Mouse (Mus musculus) stomach, embryonic 15.5 days (tissue): ENCODE data around the gene Myh10. TPM values are rescaled to one million over a fixed set of nuclear protein-coding genes. Genes with fewer than 3 reads are reported as not detected.

Experiments
- ATAC-seq: fragments of 200-750 bp; cut with Nextera tagmentation; 2 replicates; pipeline ENCODE4 v1.8.0; 2017; ENCODE audit warnings: low read depth, moderate number of reproducible peaks, moderate TSS enrichment; ENCODE audit not compliant: insufficient read depth, low FRiP score
- H3K27ac ChIP-seq: fragments of 300-500 bp; sonication (generic); 2 replicates; pipeline ENCODE4 v1.5.1; 2015; ENCODE audit warnings: mild to moderate bottlenecking, inconsistent platforms
- H3K27me3 ChIP-seq: fragments of 300-500 bp; sonication (generic); replicated peaks from 2 replicates; pipeline ENCODE4 v1.6.1; 2015; ENCODE audit warnings: inconsistent platforms
- H3K36me3 ChIP-seq: fragments of 300-500 bp; sonication (generic); 2 replicates; pipeline ENCODE4 v1.6.1; 2015; ENCODE audit warnings: inconsistent platforms
- H3K4me1 ChIP-seq: fragments of 300-500 bp; sonication (generic); 2 replicates; pipeline ENCODE4 v1.6.1; 2015; ENCODE audit warnings: inconsistent platforms
- H3K4me2 ChIP-seq: fragments of 300-500 bp; sonication (generic); 2 replicates; pipeline ENCODE4 v1.6.1; 2015; ENCODE audit warnings: mild to moderate bottlenecking, inconsistent platforms
- H3K4me3 ChIP-seq: fragments of 300-500 bp; sonication (generic); replicated peaks from 2 replicates; pipeline ENCODE4 v1.5.1; 2015; ENCODE audit warnings: inconsistent platforms
- H3K9ac ChIP-seq: fragments of 300-500 bp; sonication (generic); 2 replicates; pipeline ENCODE4 v1.6.1; 2015; ENCODE audit warnings: inconsistent platforms
- H3K9me3 ChIP-seq: fragments of 300-500 bp; sonication (generic); 2 replicates; pipeline ENCODE4 v1.6.1; 2016; ENCODE audit warnings: inconsistent platforms
- WGBS: fragments of 180-500 bp; shearing (Covaris S2); methylation state at CpG from one replicate; pipeline ENCODE4 v1.1.7; 2015; 5-methylcytosine and 5-hydroxymethylcytosine counted together
- polyA plus RNA-seq: library from polyadenylated mRNA; unstranded; fragments of >200 nt; fragmentation: Nextera tagmentation; extraction: Ambion mirVana; gene quantifications from 2 replicates; pipeline ENCODE4 v1.2.1, GENCODE M21; 2015

The Myh10 gene
- polyA plus RNA-seq = 86.6 and 88.4 TPM in 2 replicates

- H3K9ac ChIP-seq = peak within 1 kb of the TSS; percentile 79
- peak within 1 kb of the TSS; percentile 73 for H3K4me3 ChIP-seq
- peak within 1 kb of the TSS; percentile 88 for H3K4me2 ChIP-seq
- H3K9me3 ChIP-seq = no peaks in the 10 kb centered on the region
- peak within 1 kb of the TSS; percentile 98 for H3K27ac ChIP-seq
- no peaks in the 10 kb centered on the region for H3K36me3 ChIP-seq
- under 1% methylated on average over 51 of the region's 51 CpGs for WGBS
- no peaks in the 10 kb centered on the region for H3K27me3 ChIP-seq
- ATAC-seq = peak; percentile 99
- H3K4me1 ChIP-seq = 0 out of 2 replicates have a peak, but pooled peaks cover 3% of the 10 kb centered on the region
Observed at GRCm38 (mm10) chr11:68691321-68692009, at the start of gene Myh10. Gene Myh10, plus strand, starts transcription at chr11:68691559.

- no peak overlapping the region for H3K4me3 ChIP-seq
- WGBS = 48% methylated on average over 6 of the region's 6 CpGs
- H3K27ac ChIP-seq = no peak overlapping the region
Observed at GRCm38 (mm10) chr11:68644781-68645180, 46.6 kb upstream of the Myh10 start.

GRCm38 (mm10) chr11:68647808-68648207, 43.6 kb upstream of the Myh10 start:
- H3K27ac ChIP-seq = no peak overlapping the region
- no peak overlapping the region for H3K4me3 ChIP-seq
- H3K4me2 ChIP-seq = no peak overlapping the region
- H3K9ac ChIP-seq = no peak overlapping the region
- no peaks in the 10 kb centered on the region for H3K36me3 ChIP-seq
- ATAC-seq = no peak
- H3K4me1 ChIP-seq = no peaks in the 10 kb centered on the region
- 51% methylated on average over 5 of the region's 5 CpGs for WGBS
- H3K27me3 ChIP-seq = no peaks in the 10 kb centered on the region
- no peaks in the 10 kb centered on the region for H3K9me3 ChIP-seq

More at GRCm38 (mm10) chr11:68644781-68645180, 46.6 kb upstream of the Myh10 start:
- ATAC-seq = no peak
- Histone ChIP-seq H3K9me3 (no peaks in the 10 kb centered on the region), H3K4me1 (no peaks in the 10 kb centered on the region), H3K36me3 (no peaks in the 10 kb centered on the region), H3K27me3 (no peaks in the 10 kb centered on the region), H3K4me2 (no peak overlapping the region), H3K9ac (no peak overlapping the region)

- no peak overlapping the region for H3K27ac ChIP-seq
- 61% methylated on average over 16 of the region's 16 CpGs for WGBS
- no peak overlapping the region for H3K4me2 ChIP-seq
- no peaks in the 10 kb centered on the region for H3K27me3 ChIP-seq
- no peaks in the 10 kb centered on the region for H3K36me3 ChIP-seq
- no peak overlapping the region for H3K4me3 ChIP-seq
- H3K9ac ChIP-seq = no peak overlapping the region
- no peaks in the 10 kb centered on the region for H3K4me1 ChIP-seq
- ATAC-seq = no peak
- no peaks in the 10 kb centered on the region for H3K9me3 ChIP-seq
Observed at GRCm38 (mm10) chr11:68648385-68649148, 42.8 kb upstream of the Myh10 start.

- Histone ChIP-seq H3K4me1 (peaks cover 2% of the 10 kb centered on the region), H3K9ac (no peak overlapping the region), H3K36me3 (no peaks in the 10 kb centered on the region), H3K4me2 (no peak overlapping the region), H3K9me3 (no peaks in the 10 kb centered on the region), H3K27ac (no peak overlapping the region), H3K27me3 (no peaks in the 10 kb centered on the region), H3K4me3 (no peak overlapping the region)
- no peak for ATAC-seq
- 81% methylated on average over 2 of the region's 2 CpGs for WGBS
Observed at GRCm38 (mm10) chr11:68651518-68651917, 39.8 kb upstream of the Myh10 start.

GRCm38 (mm10) chr11:68655524-68655923, 35.8 kb upstream of the Myh10 start:
- 66% methylated on average over 1 of the region's 1 CpGs for WGBS
- H3K27ac ChIP-seq = no peak overlapping the region
- no peaks in the 10 kb centered on the region for H3K36me3 ChIP-seq
- H3K27me3 ChIP-seq = no peaks in the 10 kb centered on the region
- no peaks in the 10 kb centered on the region for H3K9me3 ChIP-seq
- H3K4me2 ChIP-seq = no peak overlapping the region
- H3K4me1 ChIP-seq = peaks cover 6% of the 10 kb centered on the region
- no peak overlapping the region for H3K4me3 ChIP-seq
- no peak overlapping the region for H3K9ac ChIP-seq
- no peak for ATAC-seq

- Histone ChIP-seq H3K27ac (peak overlapping the region; percentile 60), H3K36me3 (no peaks in the 10 kb centered on the region), H3K4me2 (no peak overlapping the region), H3K9ac (no peak overlapping the region), H3K4me3 (no peak overlapping the region), H3K27me3 (no peaks in the 10 kb centered on the region), H3K4me1 (peaks cover 6% of the 10 kb centered on the region), H3K9me3 (no peaks in the 10 kb centered on the region)
- ATAC-seq = 0 out of 2 replicates have a peak, but pooled peaks have one; percentile 40
- 31% methylated on average over 6 of the region's 6 CpGs for WGBS
Observed at GRCm38 (mm10) chr11:68656887-68657685, 34.3 kb upstream of the Myh10 start.

GRCm38 (mm10) chr11:68657811-68658210, 33.5 kb upstream of the Myh10 start:
- H3K4me3 ChIP-seq = no peak overlapping the region
- no peak overlapping the region for H3K4me2 ChIP-seq
- WGBS = 33% methylated on average over 9 of the region's 9 CpGs
- H3K9ac ChIP-seq = no peak overlapping the region
- no peaks in the 10 kb centered on the region for H3K27me3 ChIP-seq
- H3K27ac ChIP-seq = peak overlapping the region; percentile 60
- H3K36me3 ChIP-seq = no peaks in the 10 kb centered on the region
- H3K4me1 ChIP-seq = peaks cover 6% of the 10 kb centered on the region
- peak; percentile 65; the same call in 1 of the 2 replicates for ATAC-seq
- no peaks in the 10 kb centered on the region for H3K9me3 ChIP-seq

- no peak overlapping the region for H3K4me3 ChIP-seq
- H3K27ac ChIP-seq = no peak overlapping the region
- 45% methylated on average over 2 of the region's 2 CpGs for WGBS
- H3K4me1 ChIP-seq = 0 out of 2 replicates have a peak, but pooled peaks cover 6% of the 10 kb centered on the region
- no peaks in the 10 kb centered on the region for H3K9me3 ChIP-seq
- H3K27me3 ChIP-seq = no peaks in the 10 kb centered on the region
- ATAC-seq = no peak
- no peak overlapping the region for H3K4me2 ChIP-seq
- no peak overlapping the region for H3K9ac ChIP-seq
- H3K36me3 ChIP-seq = no peaks in the 10 kb centered on the region
Observed at GRCm38 (mm10) chr11:68665331-68665730, 26.0 kb upstream of the Myh10 start.

GRCm38 (mm10) chr11:68666210-68666609, 25.1 kb upstream of the Myh10 start:
- Histone ChIP-seq H3K9me3 (no peaks in the 10 kb centered on the region), H3K4me1 (0 out of 2 replicates have a peak, but pooled peaks cover 6% of the 10 kb centered on the region), H3K36me3 (no peaks in the 10 kb centered on the region), H3K4me2 (no peak overlapping the region), H3K9ac (no peak overlapping the region), H3K27me3 (no peaks in the 10 kb centered on the region), H3K27ac (no peak overlapping the region), H3K4me3 (no peak overlapping the region)
- WGBS = 34% methylated on average over 2 of the region's 2 CpGs
- ATAC-seq = no peak; the same call in 1 of the 2 replicates

- 72% methylated on average over 5 of the region's 5 CpGs for WGBS
- no peak overlapping the region for H3K4me2 ChIP-seq
- ATAC-seq = no peak
- no peak overlapping the region for H3K4me3 ChIP-seq
- no peaks in the 10 kb centered on the region for H3K36me3 ChIP-seq
- H3K4me1 ChIP-seq = no peaks in the 10 kb centered on the region
- H3K9me3 ChIP-seq = no peaks in the 10 kb centered on the region
- no peak overlapping the region for H3K27ac ChIP-seq
- H3K9ac ChIP-seq = no peak overlapping the region
- H3K27me3 ChIP-seq = no peaks in the 10 kb centered on the region
Observed at GRCm38 (mm10) chr11:68672270-68672970, 18.9 kb upstream of the Myh10 start.
